Mouse (Mus musculus) heart, embryonic 12.5 days (tissue): Measurements from ENCODE around the gene Rinl. TPM values are rescaled to one million over a fixed set of nuclear protein-coding genes. Genes with fewer than 3 reads are reported as not detected.

Experiments used
- ATAC-seq: fragments of 200-750 bp; cut with Nextera tagmentation; 2 replicates; pipeline ENCODE4 v1.8.0; 2017; ENCODE audit warnings: moderate TSS enrichment, moderate library complexity; ENCODE audit not compliant: insufficient number of reproducible peaks, low FRiP score
- H3K27ac ChIP-seq: fragments of 300-500 bp; sonication (generic); 2 replicates; pipeline ENCODE4 v1.5.1; 2016; ENCODE audit warnings: mild to moderate bottlenecking, moderate library complexity; ENCODE audit not compliant: poor library complexity, severe bottlenecking
- H3K27me3 ChIP-seq: fragments of 300-500 bp; sonication (generic); replicated peaks from 2 replicates; pipeline ENCODE4 v1.6.1; 2016; ENCODE audit warnings: mild to moderate bottlenecking, moderate library complexity
- H3K36me3 ChIP-seq: fragments of 300-500 bp; sonication (generic); 2 replicates; pipeline ENCODE4 v1.6.1; 2016; ENCODE audit warnings: mild to moderate bottlenecking, moderate library complexity
- H3K4me1 ChIP-seq: fragments of 300-500 bp; sonication (generic); replicated peaks from 2 replicates; pipeline ENCODE4 v1.6.1; 2016; ENCODE audit warnings: mild to moderate bottlenecking
- H3K4me2 ChIP-seq: fragments of 300-500 bp; sonication (generic); 2 replicates; pipeline ENCODE4 v1.6.1; 2016; ENCODE audit warnings: mild to moderate bottlenecking, moderate library complexity
- H3K4me3 ChIP-seq: fragments of 300-500 bp; sonication (generic); 2 replicates; pipeline ENCODE4 v1.5.1; 2016; ENCODE audit warnings: mild to moderate bottlenecking
- H3K9ac ChIP-seq: fragments of 300-500 bp; sonication (generic); 2 replicates; pipeline ENCODE4 v1.6.1; 2016; ENCODE audit warnings: mild to moderate bottlenecking, moderate library complexity
- H3K9me3 ChIP-seq: fragments of 300-500 bp; sonication (generic); replicated peaks from 2 replicates; pipeline ENCODE4 v1.6.1; 2016; ENCODE audit warnings: mild to moderate bottlenecking, moderate library complexity
- WGBS: fragments of 180-500 bp; shearing (Covaris S2); methylation state at CpG from one replicate; pipeline ENCODE4 v1.1.7; 2016; 5-methylcytosine and 5-hydroxymethylcytosine counted together
- polyA plus RNA-seq: library from polyadenylated mRNA; unstranded; fragments of >200 nt; fragmentation: Nextera tagmentation; extraction: Ambion mirVana; gene quantifications from 2 replicates; pipeline ENCODE4 v1.2.1, GENCODE M21; 2016

Gene Rinl
- polyA plus RNA-seq, 1 experiment from 2014 or later = 2.8 TPM

GRCm38 (mm10) chr7:28809401-28810089 is 20.8 kb downstream of the Rinl start:
- H3K4me3 ChIP-seq = peak overlapping the region; percentile 94
- H3K27me3 ChIP-seq = no peaks in the 10 kb centered on the region
- peak overlapping the region; percentile 98 for H3K9ac ChIP-seq
- H3K27ac ChIP-seq = peak overlapping the region; percentile 100
- H3K4me1 ChIP-seq = peaks cover 36% of the 10 kb centered on the region
- ATAC-seq = peak; percentile 27; the same call in 1 of the 2 replicates
- under 1% methylated on average over 35 of the region's 35 CpGs for WGBS
- H3K9me3 ChIP-seq = no peaks in the 10 kb centered on the region
- peaks cover 26% of the 10 kb centered on the region for H3K36me3 ChIP-seq
- H3K4me2 ChIP-seq = peak overlapping the region; percentile 96

DNA sequence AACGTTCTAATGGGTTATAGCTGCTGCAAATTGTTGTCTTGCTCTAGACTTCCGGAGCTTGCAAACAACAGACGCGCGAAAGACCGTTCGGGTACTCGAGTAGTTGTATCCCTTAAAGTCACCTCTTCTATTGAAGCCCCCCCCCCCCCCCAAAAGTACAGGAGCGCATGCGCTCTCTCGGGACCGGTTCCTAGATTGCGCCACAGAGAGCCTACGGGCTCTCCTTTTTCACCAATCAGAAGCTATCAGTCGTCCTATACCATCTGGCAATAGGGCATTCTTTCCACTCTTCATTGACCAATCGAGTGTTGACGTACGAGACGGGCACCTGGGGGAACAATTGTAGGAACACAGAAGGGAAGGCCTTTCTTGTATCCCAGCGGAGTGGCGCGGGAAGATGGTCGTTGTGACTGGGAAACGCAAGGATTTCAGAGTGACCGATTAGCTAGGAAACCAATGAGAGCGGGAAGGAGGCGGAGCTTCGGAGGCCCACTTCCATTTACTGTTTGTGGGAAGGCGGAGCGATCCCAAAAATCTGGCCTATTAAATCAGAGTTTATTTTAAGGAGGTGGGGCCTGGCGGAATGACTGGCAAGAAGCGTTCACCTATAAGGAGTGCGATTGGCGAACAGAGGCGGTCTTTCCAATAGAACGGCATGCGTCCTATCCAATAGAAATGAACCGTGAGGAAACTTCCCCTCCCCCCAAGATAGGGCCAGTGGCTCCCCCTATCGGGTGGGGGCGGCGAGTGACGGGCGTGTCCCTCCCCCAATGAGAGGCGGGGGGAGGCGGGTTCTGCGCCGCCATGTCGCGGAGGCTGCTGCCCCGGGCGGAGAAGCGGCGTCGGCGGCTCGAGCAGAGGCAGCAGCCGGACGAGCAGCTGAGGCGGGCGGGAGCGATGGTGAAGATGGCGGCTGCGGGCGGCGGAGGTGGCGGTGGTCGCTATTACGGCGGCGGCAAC is 21.6 kb downstream of the Rinl start:
- peaks cover 43% of the 10 kb centered on the region for H3K4me1 ChIP-seq
- H3K27me3 ChIP-seq = no peaks in the 10 kb centered on the region
- WGBS = under 1% methylated on average over 70 of the region's 70 CpGs
- H3K36me3 ChIP-seq = peaks cover 34% of the 10 kb centered on the region
- H3K27ac ChIP-seq = peak overlapping the region; percentile 100
- peak; percentile 90 for ATAC-seq
- H3K4me3 ChIP-seq = peak overlapping the region; percentile 94
- no peaks in the 10 kb centered on the region for H3K9me3 ChIP-seq
- H3K9ac ChIP-seq = peak overlapping the region; percentile 99
- H3K4me2 ChIP-seq = peak overlapping the region; percentile 96

- peaks cover 42% of the 10 kb centered on the region for H3K36me3 ChIP-seq
- H3K9ac ChIP-seq = peak overlapping the region; percentile 99
- H3K9me3 ChIP-seq = no peaks in the 10 kb centered on the region
- peak overlapping the region; percentile 83 for H3K4me2 ChIP-seq
- H3K27ac ChIP-seq = peak overlapping the region; percentile 99
- peak overlapping the region; percentile 92 for H3K4me3 ChIP-seq
- under 1% methylated on average over 40 of the region's 40 CpGs for WGBS
- H3K27me3 ChIP-seq = no peaks in the 10 kb centered on the region
- peak; percentile 73 for ATAC-seq
- H3K4me1 ChIP-seq = peaks cover 52% of the 10 kb centered on the region
Measured at GRCm38 (mm10) chr7:28811228-28811627, 22.5 kb downstream of the Rinl start.

GRCm38 (mm10) chr7:28811640-28812275 is 23.0 kb downstream of the Rinl start:
- H3K4me2 ChIP-seq = peak overlapping the region; percentile 83
- H3K4me1 ChIP-seq = peaks cover 56% of the 10 kb centered on the region
- H3K4me3 ChIP-seq = peak overlapping the region; percentile 92
- 8% methylated on average over 7 of the region's 7 CpGs for WGBS
- H3K9me3 ChIP-seq = no peaks in the 10 kb centered on the region
- peak overlapping the region; percentile 99 for H3K9ac ChIP-seq
- peak overlapping the region; percentile 99 for H3K27ac ChIP-seq
- no peaks in the 10 kb centered on the region for H3K27me3 ChIP-seq
- H3K36me3 ChIP-seq = peaks cover 48% of the 10 kb centered on the region
- ATAC-seq = no peak

DNA sequence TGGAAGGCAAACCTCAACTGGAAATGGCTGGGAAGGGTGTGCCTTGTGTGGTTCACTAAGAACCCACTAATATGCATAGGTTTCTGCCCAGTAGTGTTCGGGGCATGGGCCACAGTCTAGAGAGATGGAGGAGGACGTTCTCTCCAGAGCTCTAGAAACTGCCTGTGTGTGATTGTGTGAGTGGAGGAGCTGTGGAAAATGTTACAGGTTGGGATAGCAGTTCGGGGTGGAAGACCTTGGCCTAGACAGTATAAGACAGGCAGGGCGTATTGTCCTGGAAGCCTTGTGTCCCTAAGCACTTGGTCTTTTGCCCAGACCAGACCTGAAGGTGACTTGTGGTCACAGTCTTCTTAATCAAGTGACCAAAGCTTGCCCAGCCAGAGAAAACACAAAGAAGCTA is 23.7 kb downstream of the Rinl start:
- WGBS = 58% methylated on average over 4 of the region's 4 CpGs
- peaks cover 55% of the 10 kb centered on the region for H3K36me3 ChIP-seq
- peak overlapping the region; percentile 99; the same call in 1 of the 2 replicates for H3K27ac ChIP-seq
- peak overlapping the region; percentile 99 for H3K9ac ChIP-seq
- peaks cover 63% of the 10 kb centered on the region for H3K4me1 ChIP-seq
- H3K9me3 ChIP-seq = no peaks in the 10 kb centered on the region
- H3K4me2 ChIP-seq = peak overlapping the region; percentile 83
- no peaks in the 10 kb centered on the region for H3K27me3 ChIP-seq
- ATAC-seq = no peak
- peak overlapping the region; percentile 92 for H3K4me3 ChIP-seq

DNA sequence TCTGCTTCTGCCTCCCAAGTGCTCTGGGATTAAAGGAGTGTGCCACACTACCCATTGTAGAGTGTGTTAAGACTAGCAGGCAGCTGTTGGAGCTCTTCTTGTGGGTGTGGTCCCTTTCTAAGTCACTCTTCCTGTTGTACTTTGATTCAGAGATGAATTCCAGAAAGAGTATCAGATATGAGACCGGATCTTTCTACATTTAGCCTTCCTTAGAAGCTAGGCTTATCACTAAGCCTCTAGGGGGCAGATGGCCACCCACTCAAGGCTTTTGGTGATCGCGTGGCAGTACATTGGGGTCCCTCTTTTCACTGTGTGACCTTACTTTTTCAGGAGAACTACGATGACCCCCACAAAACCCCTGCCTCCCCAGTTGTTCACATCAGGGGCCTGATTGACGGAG is 24.2 kb downstream of the Rinl start:
- 63% methylated on average over 5 of the region's 5 CpGs for WGBS
- Histone ChIP-seq H3K4me1 (peaks cover 63% of the 10 kb centered on the region), H3K36me3 (peaks cover 60% of the 10 kb centered on the region), H3K4me3 (peak overlapping the region; percentile 92), H3K27ac (peak overlapping the region; percentile 28; the same call in 1 of the 2 replicates), H3K27me3 (no peaks in the 10 kb centered on the region), H3K9me3 (no peaks in the 10 kb centered on the region), H3K9ac (peak overlapping the region; percentile 99), H3K4me2 (peak overlapping the region; percentile 83)
- no peak for ATAC-seq

GRCm38 (mm10) chr7:28814306-28815034 is 25.7 kb downstream of the Rinl start:
- H3K4me3 ChIP-seq = no peak overlapping the region
- H3K4me1 ChIP-seq = peaks cover 71% of the 10 kb centered on the region
- 0 out of 2 replicates have a peak overlapping the region, but pooled peaks have one; percentile 6 for H3K27ac ChIP-seq
- no peak for ATAC-seq
- no peaks in the 10 kb centered on the region for H3K27me3 ChIP-seq
- no peak overlapping the region for H3K4me2 ChIP-seq
- H3K36me3 ChIP-seq = peaks cover 73% of the 10 kb centered on the region
- 60% methylated on average over 5 of the region's 5 CpGs for WGBS
- no peak overlapping the region for H3K9ac ChIP-seq
- no peaks in the 10 kb centered on the region for H3K9me3 ChIP-seq

DNA sequence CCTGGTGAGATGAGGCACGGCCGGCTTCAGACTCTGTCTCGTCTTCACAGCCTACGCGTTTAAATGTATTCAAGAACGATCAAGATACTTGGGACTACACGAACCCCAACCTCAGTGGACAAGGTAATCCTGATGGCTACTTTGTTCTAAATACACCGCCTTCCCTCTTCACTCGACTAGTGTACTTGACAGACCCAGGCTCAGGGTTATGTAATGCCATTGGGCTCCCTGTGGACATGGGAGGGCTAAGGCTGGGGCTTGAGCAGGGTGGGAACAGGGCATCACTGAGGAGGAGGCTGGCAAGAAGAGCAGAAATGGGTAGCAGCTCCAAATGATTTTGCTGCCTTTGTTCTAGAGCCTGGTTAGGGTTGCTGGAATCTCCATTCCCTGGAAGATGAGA is 26.5 kb downstream of the Rinl start:
- WGBS = 93% methylated on average over 9 of the region's 9 CpGs
- Histone ChIP-seq H3K27me3 (no peaks in the 10 kb centered on the region), H3K9me3 (no peaks in the 10 kb centered on the region), H3K9ac (peak overlapping the region; percentile 13; the same call in 1 of the 2 replicates), H3K4me1 (peaks cover 79% of the 10 kb centered on the region), H3K36me3 (peaks cover 81% of the 10 kb centered on the region), H3K4me3 (no peak overlapping the region), H3K4me2 (no peak overlapping the region), H3K27ac (no peak overlapping the region)
- no peak for ATAC-seq

DNA sequence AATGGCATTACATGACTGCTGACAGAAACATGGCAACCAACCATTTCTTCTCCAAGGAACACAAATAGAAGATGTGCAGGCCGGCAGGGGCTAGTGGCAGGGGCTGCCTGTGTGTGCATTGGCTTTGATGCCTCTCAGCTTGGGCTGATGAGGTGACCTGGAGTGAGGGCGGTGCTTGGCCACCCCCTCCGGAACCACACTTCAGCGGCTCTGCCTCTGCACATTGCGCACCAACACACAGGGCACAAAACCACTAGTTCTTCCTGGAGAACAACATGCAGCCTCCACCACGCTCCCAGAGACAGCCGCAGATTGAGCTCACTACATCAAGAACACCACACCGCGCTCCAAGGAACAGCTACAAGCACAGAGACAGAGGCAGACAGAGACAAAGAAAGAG is 27.4 kb downstream of the Rinl start:
- no peak overlapping the region for H3K27ac ChIP-seq
- no peak for ATAC-seq
- H3K9ac ChIP-seq = peak overlapping the region; percentile 28; the same call in 1 of the 2 replicates
- peaks cover 91% of the 10 kb centered on the region for H3K36me3 ChIP-seq
- no peak overlapping the region for H3K4me3 ChIP-seq
- no peaks in the 10 kb centered on the region for H3K9me3 ChIP-seq
- peaks cover 89% of the 10 kb centered on the region for H3K4me1 ChIP-seq
- no peak overlapping the region for H3K4me2 ChIP-seq
- H3K27me3 ChIP-seq = no peaks in the 10 kb centered on the region
- 86% methylated on average over 9 of the region's 9 CpGs for WGBS

DNA sequence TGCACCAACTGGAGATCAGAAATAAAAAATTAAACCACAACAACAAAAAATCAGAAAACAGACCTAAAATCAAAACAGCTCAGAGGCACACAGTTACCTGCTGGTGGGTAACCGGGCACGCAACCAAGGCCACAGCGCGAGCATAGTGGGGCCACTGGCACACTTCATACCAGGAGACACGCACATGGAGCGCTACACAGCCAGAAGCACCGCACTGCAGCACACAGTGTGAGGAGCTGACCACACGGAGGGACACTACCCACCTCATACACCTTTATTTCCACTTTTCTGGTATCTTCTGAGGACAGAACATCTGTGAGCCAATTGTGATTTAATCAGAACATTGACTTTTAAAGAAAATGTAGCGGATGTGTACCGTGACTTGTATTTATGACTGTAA is 28.2 kb downstream of the Rinl start:
- 90% methylated on average over 10 of the region's 10 CpGs for WGBS

More for the DNA sequence above, 28.2 kb downstream of the Rinl start:
- peaks cover 97% of the 10 kb centered on the region for H3K36me3 ChIP-seq
- no peak overlapping the region for H3K4me2 ChIP-seq
- no peak overlapping the region for H3K4me3 ChIP-seq
- peaks cover 93% of the 10 kb centered on the region for H3K4me1 ChIP-seq
- H3K9me3 ChIP-seq = no peaks in the 10 kb centered on the region
- no peak for ATAC-seq
- H3K27ac ChIP-seq = no peak overlapping the region; the same call in 1 of the 2 replicates
- no peaks in the 10 kb centered on the region for H3K27me3 ChIP-seq
- H3K9ac ChIP-seq = peak overlapping the region; percentile 40
